8 mouse cellular contexts compared by ENCODE assay signal in genomic region chr1:179802610-179803512, GRCm38 (mm10). TPM values are rescaled to one million over a fixed set of nuclear protein-coding genes. Genes with fewer than 3 reads are reported as not detected.
DNase-seq lines count a peak whose midpoint lies in the region; ATAC-seq and TF ChIP-seq lines count a peak whose summit lies in the region.

Gene Gm10518 (plus strand): TSS chr1:179803376.

- H3K9ac ChIP-seq in kidney, embryonic 14.5 days (ENCODE audit: low read depth, low read length), result peak within 1 kb of the TSS; percentile 98
- H3K9ac ChIP-seq in midbrain, postnatal 0 days (replicated peaks; ENCODE audit: low read length, poor library complexity, severe bottlenecking), result peak within 1 kb of the TSS; percentile 86

- peak within 1 kb of the TSS; percentile 99 for H3K27ac ChIP-seq in bone marrow, adult 2 months (ENCODE audit: control insufficient read depth, insufficient read depth, low read depth, low read length, poor library complexity)
- H3K27ac ChIP-seq in kidney, embryonic 14.5 days (ENCODE audit: low read depth, low read length), result peak within 1 kb of the TSS; percentile 99
- peak within 1 kb of the TSS; percentile 89 for H3K27ac ChIP-seq in midbrain, postnatal 0 days (ENCODE audit: low read depth, low read length)

- no peak for TF ChIP-seq CTCF in bone marrow, adult 2 months (IDR thresholded peaks at IDR 0.05; ENCODE audit: control insufficient read depth, insufficient read depth, low read length)
- TF ChIP-seq CTCF in midbrain, postnatal 0 days (IDR thresholded peaks at IDR 0.05), result no peak

- peaks cover 11% of the 10 kb centered on the region for H3K36me3 ChIP-seq in kidney, embryonic 14.5 days (ENCODE audit: control insufficient read depth, insufficient read depth, low read length)
- no peaks in the 10 kb centered on the region for H3K36me3 ChIP-seq in midbrain, postnatal 0 days (ENCODE audit: insufficient read depth, low read length)

- H3K27me3 ChIP-seq in kidney, embryonic 14.5 days (ENCODE audit: control insufficient read depth, insufficient read depth, low read length), result no peaks in the 10 kb centered on the region
- no peaks in the 10 kb centered on the region for H3K27me3 ChIP-seq in midbrain, postnatal 0 days (ENCODE audit: insufficient read depth, low read length)

- peak within 1 kb of the TSS; percentile 45 for H3K4me2 ChIP-seq in kidney, embryonic 14.5 days (replicated peaks; ENCODE audit: low read depth, low read length)
- peak within 1 kb of the TSS; percentile 77 for H3K4me2 ChIP-seq in midbrain, postnatal 0 days (ENCODE audit: low read depth, low read length, poor library complexity, severe bottlenecking)

- H3K9me3 ChIP-seq in kidney, embryonic 14.5 days (ENCODE audit: control insufficient read depth, low read length), result no peaks in the 10 kb centered on the region
- no peaks in the 10 kb centered on the region for H3K9me3 ChIP-seq in midbrain, postnatal 0 days (ENCODE audit: low read length)

- ATAC-seq in CD4-positive, CD25-positive, alpha-beta regulatory T cell, adult 4 months, result peak; percentile 48
- ATAC-seq in erythroblast, adult 5-6 weeks (replicated peaks; ENCODE audit: low FRiP score, poor library complexity, severe bottlenecking), result peak; percentile 57
- ATAC-seq in kidney, embryonic 14.5 days (ENCODE audit: low FRiP score, low TSS enrichment), result peak; percentile 72
- peak; percentile 74 for ATAC-seq in midbrain, postnatal 0 days (ENCODE audit: low FRiP score)

- H3K4me3 ChIP-seq in bone marrow, adult 2 months (replicated peaks; ENCODE audit: control insufficient read depth, low read depth, low read length), result peak within 1 kb of the TSS; percentile 85
- peak within 1 kb of the TSS; percentile 69 for H3K4me3 ChIP-seq in kidney, embryonic 14.5 days (ENCODE audit: low read length)
- H3K4me3 ChIP-seq in midbrain, postnatal 0 days (ENCODE audit: low read depth, low read length), result peak within 1 kb of the TSS; percentile 92

- TF ChIP-seq POLR2A in bone marrow, adult 2 months (IDR thresholded peaks at IDR 0.05; ENCODE audit: borderline replicate concordance, control insufficient read depth, low read depth, low read length), result no peak

- no peaks in the 10 kb centered on the region for H3K4me1 ChIP-seq in bone marrow, adult 2 months (ENCODE audit: control insufficient read depth, insufficient read depth, low read length)
- peaks cover 11% of the 10 kb centered on the region; the same call in 1 of the 2 replicates for H3K4me1 ChIP-seq in kidney, embryonic 14.5 days (ENCODE audit: control insufficient read depth, insufficient read depth, low read length)
- H3K4me1 ChIP-seq in midbrain, postnatal 0 days (ENCODE audit: insufficient read depth, low read length), result 0 out of 2 replicates have a peak, but pooled peaks cover 7% of the 10 kb centered on the region

- WGBS in bone marrow, adult 2 months, result 1% methylated on average over 94 of the region's 94 CpGs
- WGBS in kidney, embryonic 14.5 days, result under 1% methylated on average over 77 of the region's 94 CpGs
- under 1% methylated on average over 54 of the region's 94 CpGs for WGBS in midbrain, postnatal 0 days

- DNase-seq in heart, adult 9 months (ENCODE audit: low spot score in 2 of 2), result peak; percentile 65 to 75
- peak; percentile 78 for DNase-seq in liver
- peak; percentile 25 for DNase-seq in midbrain, postnatal 0 days (ENCODE audit: low spot score)
- peak; percentile 73 for DNase-seq in testis, postnatal 10 days (ENCODE audit: low spot score)

RNA-seq across cellular contexts. Expression of gene Gm10518, which starts in this region (rescaled TPM):
- polyA plus RNA-seq in CD4-positive, CD25-positive, alpha-beta regulatory T cell, adult 4 months (2017; shearing (Covaris generic)), result not detected
- not detected in 2 replicates for polyA plus RNA-seq in bone marrow, adult 2 months (2011; ENCODE audit: insufficient read depth, insufficient read length, low replicate concordance, missing spikeins)
- not detected in 2 replicates for total RNA-seq in erythroblast, adult 5-6 weeks (2015; ENCODE audit: low replicate concordance)
- not detected in 2 replicates for total RNA-seq in erythroblast, adult 5-6 weeks (2017; ENCODE audit: low replicate concordance)
- 0.43 TPM in 1 of 2 replicates, not detected in the other for polyA plus RNA-seq in kidney, embryonic 14.5 days (2014; fragmentation: Nextera tagmentation; extraction: Ambion mirVana)
- total RNA-seq in midbrain, postnatal 0 days (2014; rRNA removed), result not detected in 2 replicates
- not detected in 2 replicates for polyA plus RNA-seq in midbrain, postnatal 0 days (2015; fragmentation: Nextera tagmentation; extraction: Ambion mirVana)

Comparison
In these comparisons a context has a peak if more than half of its experiments do, and no peak if none do; other contexts are left out.
1. Peak in every context shown above with its lines: DNase-seq, ATAC-seq, H3K4me3 ChIP-seq and H3K27ac ChIP-seq.
2. Peak in ATAC-seq in CD4-positive, CD25-positive, alpha-beta regulatory T cell, adult 4 months; RNA of the gene not detected or under 1 TPM.
3. Peak in ATAC-seq in erythroblast, adult 5-6 weeks; RNA of the gene not detected or under 1 TPM.
4. Peak in ATAC-seq, H3K4me3 ChIP-seq, H3K27ac ChIP-seq, H3K9ac ChIP-seq and H3K4me2 ChIP-seq in kidney, embryonic 14.5 days; RNA of the gene not detected or under 1 TPM.
5. Peak in DNase-seq, ATAC-seq, H3K4me3 ChIP-seq, H3K27ac ChIP-seq, H3K9ac ChIP-seq and H3K4me2 ChIP-seq in midbrain, postnatal 0 days; RNA of the gene not detected or under 1 TPM.
6. DNase-seq: peak in every context shown above with its lines; median percentile 78 in liver; 73 in testis, postnatal 10 days; 70 in heart, adult 9 months; 25 in midbrain, postnatal 0 days.